Mouse (Mus musculus) c-Kit-positive CD71-positive TER-119-negative erythroid progenitor cells, embryonic 14.5 days (primary cell): ENCODE results near the gene Apbb2.

Source experiments
- DNase-seq: peaks from one replicate; pipeline ENCODE4 v3.0.0-alpha.2; 2013; ENCODE audit warnings: low read depth

Apbb2 gene

GRCm38 (mm10) chr5:66415033-66415697, 203.4 kb downstream of the Apbb2 start:
- no peak for DNase-seq

GRCm38 (mm10) chr5:66413402-66413801, 205.2 kb downstream of the Apbb2 start:
- no peak for DNase-seq

GRCm38 (mm10) chr5:66412821-66413220, 205.8 kb downstream of the Apbb2 start:
- no peak for DNase-seq

- no peak for DNase-seq
Measured at GRCm38 (mm10) chr5:66408546-66408945, 210.0 kb downstream of the Apbb2 start.

- no peak for DNase-seq
Measured at GRCm38 (mm10) chr5:66407948-66408347, 210.6 kb downstream of the Apbb2 start.

GRCm38 (mm10) chr5:66406431-66406830, 212.2 kb downstream of the Apbb2 start:
- no peak for DNase-seq

- DNase-seq: no peak
Measured at GRCm38 (mm10) chr5:66405731-66406399, 212.7 kb downstream of the Apbb2 start.

- no peak for DNase-seq
Measured at GRCm38 (mm10) chr5:66405305-66405704, 213.3 kb downstream of the Apbb2 start.

GRCm38 (mm10) chr5:66400563-66400962, 218.0 kb downstream of the Apbb2 start:
- no peak for DNase-seq

- DNase-seq: no peak
Measured at GRCm38 (mm10) chr5:66399264-66399620, 219.3 kb downstream of the Apbb2 start.

GRCm38 (mm10) chr5:66398530-66399263, 219.9 kb downstream of the Apbb2 start:
- no peak for DNase-seq

- DNase-seq: no peak
Measured at GRCm38 (mm10) chr5:66393767-66394446, 224.7 kb downstream of the Apbb2 start.

GRCm38 (mm10) chr5:66392861-66393529, 225.6 kb downstream of the Apbb2 start:
- no peak for DNase-seq

- DNase-seq: no peak
Measured at GRCm38 (mm10) chr5:66391771-66392170, 226.8 kb downstream of the Apbb2 start.

GRCm38 (mm10) chr5:66391299-66391698, 227.3 kb downstream of the Apbb2 start:
- DNase-seq: no peak

GRCm38 (mm10) chr5:66390567-66390966, 228.0 kb downstream of the Apbb2 start:
- no peak for DNase-seq

- no peak for DNase-seq
Measured at GRCm38 (mm10) chr5:66387481-66387880, 231.1 kb downstream of the Apbb2 start.

- no peak for DNase-seq
Measured at GRCm38 (mm10) chr5:66385636-66386035, 232.9 kb downstream of the Apbb2 start.

- no peak for DNase-seq
Measured at GRCm38 (mm10) chr5:66384806-66385446, 233.7 kb downstream of the Apbb2 start.

GRCm38 (mm10) chr5:66384114-66384513, 234.5 kb downstream of the Apbb2 start:
- DNase-seq: no peak

GRCm38 (mm10) chr5:66382111-66382510, 236.5 kb downstream of the Apbb2 start:
- no peak for DNase-seq

- no peak for DNase-seq
Measured at GRCm38 (mm10) chr5:66378968-66379367, 239.6 kb downstream of the Apbb2 start.
